Mouse (Mus musculus): ENCODE measurements at regions not wholly inside any gene's neighbourhood (a gene's known extent, or its start where the extent isn't known, plus 50 kb on each side); places are given as distances from the start of the nearest gene placed in this dataset.

DNA sequence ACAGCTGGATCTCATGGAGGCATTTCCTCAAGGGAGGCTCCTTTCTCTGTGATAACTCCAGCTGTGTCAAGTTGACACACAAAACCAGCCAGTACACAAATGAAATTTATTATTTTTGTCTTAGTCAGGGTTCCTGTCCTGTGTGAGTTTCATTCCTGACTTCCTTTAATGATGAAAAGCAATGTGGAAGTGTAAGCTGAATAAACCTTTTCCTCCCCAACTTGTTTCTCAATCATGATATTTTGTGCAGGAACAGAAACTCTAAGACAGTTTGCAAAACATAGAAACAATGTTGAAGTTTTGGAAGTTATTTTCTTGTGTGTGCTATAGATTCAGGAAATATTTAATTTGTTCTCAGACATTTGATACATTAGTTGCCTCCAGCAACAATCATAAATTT is 526.9 kb downstream of the 1700017N19Rik start:
- H3K4me1 ChIP-seq, result no peaks in the 10 kb centered on the region
- H3K27ac ChIP-seq (replicated peaks), result no peak overlapping the region
- no peaks in the 10 kb centered on the region for H3K9me3 ChIP-seq
- no peak overlapping the region for H3K4me3 ChIP-seq
- no peaks in the 10 kb centered on the region for H3K27me3 ChIP-seq
- H3K9ac ChIP-seq (replicated peaks), result no peak overlapping the region
- no peaks in the 10 kb centered on the region for H3K36me3 ChIP-seq
- no peak overlapping the region for H3K4me2 ChIP-seq (replicated peaks)
- no peak for ATAC-seq (ENCODE audit: low FRiP score, low read depth)

DNA sequence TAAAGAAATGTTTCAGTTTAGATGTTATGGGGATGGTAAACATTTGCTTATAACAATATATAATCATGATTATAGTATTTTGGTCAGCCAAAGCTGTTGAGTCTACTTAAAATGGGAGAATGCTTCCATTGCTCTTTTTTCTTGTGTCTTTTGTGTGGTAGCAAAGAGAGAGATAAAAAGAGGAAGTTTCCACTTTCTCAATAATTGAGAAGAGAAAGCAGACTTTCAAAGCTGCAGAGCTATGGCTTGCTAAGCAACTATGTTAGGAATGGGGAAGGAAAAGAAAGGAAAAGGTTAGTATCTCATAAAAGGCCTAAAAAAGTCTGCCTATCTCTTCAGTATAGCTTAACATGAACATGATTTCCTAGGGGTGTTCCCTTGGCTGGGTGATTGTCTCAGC is 529.9 kb downstream of the 1700017N19Rik start:
- Histone ChIP-seq H3K4me1 (no peaks in the 10 kb centered on the region), H3K4me2 (replicated peaks) (no peak overlapping the region), H3K9ac (replicated peaks) (no peak overlapping the region), H3K9me3 (no peaks in the 10 kb centered on the region), H3K27ac (replicated peaks) (no peak overlapping the region), H3K36me3 (no peaks in the 10 kb centered on the region), H3K4me3 (no peak overlapping the region), H3K27me3 (no peaks in the 10 kb centered on the region)
- ATAC-seq (ENCODE audit: low FRiP score, low read depth), result no peak

DNA sequence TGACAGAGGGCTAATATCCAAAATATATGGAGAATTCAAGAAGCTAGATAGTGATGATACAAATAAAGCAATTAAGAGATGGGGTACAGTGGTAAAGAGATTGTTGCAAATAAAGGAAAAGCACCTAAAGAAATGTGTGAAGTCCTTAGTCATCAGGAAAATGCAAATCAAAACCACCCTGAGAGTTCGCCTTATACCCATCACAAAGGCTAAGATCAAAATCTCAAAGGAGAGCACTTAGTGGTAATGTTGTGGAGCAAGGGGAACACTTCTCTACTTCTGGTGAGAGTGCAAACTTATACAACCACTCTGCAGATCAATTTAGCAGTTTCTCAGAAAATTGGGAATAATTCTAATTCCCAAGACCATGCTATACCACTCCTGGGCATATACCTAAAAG is 514.2 kb upstream of the Mgat4c start:
- H3K4me1 ChIP-seq, result no peaks in the 10 kb centered on the region
- no peak overlapping the region for H3K4me2 ChIP-seq (replicated peaks)
- no peak overlapping the region for H3K4me3 ChIP-seq
- no peaks in the 10 kb centered on the region for H3K36me3 ChIP-seq
- ATAC-seq (ENCODE audit: low FRiP score, low read depth), result no peak
- no peaks in the 10 kb centered on the region for H3K9me3 ChIP-seq
- H3K27ac ChIP-seq (replicated peaks), result no peak overlapping the region
- WGBS, result 81% methylated on average over 1 of the region's 1 CpGs
- no peaks in the 10 kb centered on the region for H3K27me3 ChIP-seq
- H3K9ac ChIP-seq (replicated peaks), result no peak overlapping the region

- H3K4me1 ChIP-seq, result no peaks in the 10 kb centered on the region
- no peaks in the 10 kb centered on the region for H3K27me3 ChIP-seq
- no peak overlapping the region for H3K27ac ChIP-seq (replicated peaks)
- H3K9me3 ChIP-seq, result no peaks in the 10 kb centered on the region
- ATAC-seq (ENCODE audit: low FRiP score, low read depth), result peak; percentile 68; the same call in 1 of the 2 replicates
- no peak overlapping the region for H3K4me2 ChIP-seq (replicated peaks)
- no peak overlapping the region for H3K4me3 ChIP-seq
- WGBS, result 46% methylated on average over 6 of the region's 6 CpGs
- H3K36me3 ChIP-seq, result no peaks in the 10 kb centered on the region
- H3K9ac ChIP-seq (replicated peaks), result no peak overlapping the region
Observed at GRCm38 (mm10) chr10:101171826-101172225, 509.5 kb upstream of the Mgat4c start.

- Histone ChIP-seq H3K4me2 (replicated peaks) (no peak overlapping the region), H3K4me3 (no peak overlapping the region), H3K9ac (replicated peaks) (no peak overlapping the region), H3K27ac (replicated peaks) (no peak overlapping the region), H3K36me3 (no peaks in the 10 kb centered on the region), H3K27me3 (no peaks in the 10 kb centered on the region), H3K4me1 (no peaks in the 10 kb centered on the region), H3K9me3 (no peaks in the 10 kb centered on the region)
- no peak for ATAC-seq (ENCODE audit: low FRiP score, low read depth)
- WGBS, result 88% methylated on average over 1 of the region's 1 CpGs
Observed at GRCm38 (mm10) chr10:101189233-101189632, 492.1 kb upstream of the Mgat4c start.
